Mouse (Mus musculus) small intestine, adult 2 months (tissue): ENCODE measurements around the gene Cbl. TPM values are rescaled to one million over a fixed set of nuclear protein-coding genes. Genes with fewer than 3 reads are reported as not detected.

Experiments used
- H3K27ac ChIP-seq: fragments of 200-500 bp; 2 replicates; pipeline ENCODE4 v1.5.1; 2012; ENCODE audit warnings: low read depth, low read length, control low read depth, inconsistent platforms; ENCODE audit not compliant: insufficient read depth
- H3K27me3 ChIP-seq: fragments of 200-500 bp; 2 replicates; pipeline ENCODE4 v1.6.1; 2012; ENCODE audit warnings: mild to moderate bottlenecking, moderate library complexity, low read length, inconsistent platforms; ENCODE audit not compliant: control insufficient read depth, insufficient read depth
- H3K36me3 ChIP-seq: fragments of 200-500 bp; 2 replicates; pipeline ENCODE4 v1.6.1; 2012; ENCODE audit warnings: mild to moderate bottlenecking, low read length, control low read depth, inconsistent platforms; ENCODE audit not compliant: control insufficient read depth, insufficient read depth
- H3K4me1 ChIP-seq: fragments of 200-500 bp; 2 replicates; pipeline ENCODE4 v1.6.1; 2012; ENCODE audit warnings: low read length, inconsistent platforms, mixed read lengths; ENCODE audit not compliant: control insufficient read depth, insufficient read depth, insufficient read length
- H3K4me3 ChIP-seq: fragments of 200-500 bp; 2 replicates; pipeline ENCODE4 v1.5.1; 2012; ENCODE audit warnings: low read depth, mild to moderate bottlenecking, control low read depth, inconsistent platforms, low read length, moderate library complexity
- CTCF ChIP-seq: fragments of 200-500 bp; IDR thresholded peaks from 2 replicates; pipeline ENCODE4 v1.5.1; 2012; ENCODE audit warnings: low read depth, mild to moderate bottlenecking, control low read depth, inconsistent platforms, low read length, moderate library complexity, mixed read lengths; ENCODE audit not compliant: insufficient replicate concordance, insufficient read length; ENCODE audit errors: extremely low read depth
- POLR2A ChIP-seq: fragments of 200-500 bp; IDR thresholded peaks from 2 replicates; pipeline ENCODE4 v1.6.1; 2012; ENCODE audit warnings: low read depth, mild to moderate bottlenecking, control low read depth, inconsistent platforms, low read length, moderate library complexity
- WGBS: fragments of 180-500 bp; shearing (Covaris S2); methylation state at CpG from one replicate; pipeline ENCODE4 v1.1.7; 2018; 5-methylcytosine and 5-hydroxymethylcytosine counted together
- polyA plus RNA-seq: library from polyadenylated mRNA; depleted of rRNA; stranded (reverse); fragments of >200 nt; gene quantifications from 2 replicates; pipeline ENCODE4 v1.2.3, GENCODE M21; 2012; rRNA removed

Gene Cbl
- polyA plus RNA-seq, 1 experiment, result 6.9 TPM

DNA sequence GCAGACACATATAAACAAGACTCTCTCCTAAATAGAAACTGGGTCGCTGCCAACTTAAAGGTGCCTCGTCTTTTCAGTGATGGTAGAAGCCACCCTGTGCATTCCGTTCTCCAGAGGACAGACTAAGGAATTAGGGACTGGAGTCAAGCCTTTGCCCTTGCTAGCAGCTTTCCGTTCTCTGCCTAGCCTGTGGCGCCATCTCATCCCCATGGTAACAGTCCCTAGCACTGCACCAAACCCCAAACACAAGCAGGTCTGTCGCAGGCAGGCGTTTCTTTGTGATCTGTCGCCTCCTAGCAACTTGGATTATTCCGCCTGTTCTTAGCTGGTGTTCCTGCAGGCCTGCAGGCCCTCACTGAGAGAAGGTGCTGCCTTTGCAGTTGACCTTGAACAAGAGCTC lies 137.3 kb downstream of the Cbl start:
- no peaks in the 10 kb centered on the region for H3K27me3 ChIP-seq
- TF ChIP-seq POLR2A, result no peak
- TF ChIP-seq CTCF, result no peak
- no peaks in the 10 kb centered on the region; the same call in 1 of the 2 replicates for H3K4me1 ChIP-seq
- no peak overlapping the region for H3K27ac ChIP-seq
- WGBS, result 46% methylated on average over 9 of the region's 9 CpGs
- H3K36me3 ChIP-seq, result peaks cover 33% of the 10 kb centered on the region
- H3K4me3 ChIP-seq, result no peak overlapping the region

- Histone ChIP-seq H3K4me1 (no peaks in the 10 kb centered on the region; the same call in 1 of the 2 replicates), H3K36me3 (peaks cover 40% of the 10 kb centered on the region), H3K27me3 (no peaks in the 10 kb centered on the region), H3K4me3 (no peak overlapping the region), H3K27ac (no peak overlapping the region)
- no peak for TF ChIP-seq POLR2A
- no peak for TF ChIP-seq CTCF
- WGBS, result 94% methylated on average over 9 of the region's 9 CpGs
Observed at GRCm38 (mm10) chr9:44095781-44096180, 138.1 kb downstream of the Cbl start.

- no peak overlapping the region for H3K27ac ChIP-seq
- 88% methylated on average over 3 of the region's 3 CpGs for WGBS
- no peak overlapping the region for H3K4me3 ChIP-seq
- no peaks in the 10 kb centered on the region; the same call in 1 of the 2 replicates for H3K4me1 ChIP-seq
- no peaks in the 10 kb centered on the region for H3K27me3 ChIP-seq
- peaks cover 43% of the 10 kb centered on the region for H3K36me3 ChIP-seq
- TF ChIP-seq CTCF, result no peak
- no peak for TF ChIP-seq POLR2A
Observed at GRCm38 (mm10) chr9:44094737-44095136, 139.1 kb downstream of the Cbl start.

DNA sequence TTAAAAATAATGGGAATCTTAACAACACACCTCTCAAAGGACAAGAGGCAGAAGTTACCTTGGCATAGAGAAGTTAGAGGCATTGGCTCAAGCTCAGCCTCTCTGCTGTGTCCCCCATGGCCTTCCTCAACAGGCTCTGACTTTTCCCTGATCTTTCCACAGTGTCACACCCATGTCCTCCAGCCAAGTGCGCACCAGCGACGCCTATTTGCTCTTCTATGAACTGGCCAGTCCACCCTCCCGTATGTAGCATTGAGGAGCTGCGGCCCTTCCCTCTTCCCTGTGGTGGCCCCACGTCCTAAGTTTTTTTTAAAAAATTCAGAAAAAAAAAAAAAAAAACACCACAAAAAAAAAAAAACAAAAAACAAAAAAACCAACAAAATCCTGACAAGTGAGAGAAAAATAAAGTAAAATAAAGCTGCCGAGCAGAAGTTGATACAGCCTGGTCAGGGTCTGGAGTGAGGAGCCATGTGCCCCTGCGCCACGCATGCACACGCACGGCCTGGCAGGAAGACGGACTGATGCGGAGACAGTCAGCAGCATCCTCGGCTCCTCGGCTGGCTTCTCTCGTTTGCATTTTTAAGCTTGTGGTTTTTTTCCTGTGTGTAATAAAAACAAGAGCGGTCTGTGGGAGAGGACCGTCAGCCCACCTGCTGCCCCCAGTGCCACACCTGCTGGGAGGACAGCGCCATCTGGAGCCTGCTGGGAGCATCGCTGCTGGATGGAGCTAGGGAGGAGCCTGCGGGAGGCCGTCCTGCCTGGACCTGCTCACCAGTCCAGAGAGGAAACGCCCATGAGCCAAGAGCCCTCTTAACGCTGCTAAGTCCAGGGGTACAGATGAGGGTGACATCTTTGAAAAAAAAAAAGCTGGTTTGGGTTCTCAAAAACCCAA lies 140.0 kb downstream of the Cbl start:
- TF ChIP-seq CTCF, result peak; percentile 85
- TF ChIP-seq POLR2A, result no peak
- H3K4me3 ChIP-seq, result no peak overlapping the region
- H3K27ac ChIP-seq, result no peak overlapping the region
- WGBS, result 52% methylated on average over 24 of the region's 24 CpGs
- H3K36me3 ChIP-seq, result peaks cover 45% of the 10 kb centered on the region
- H3K27me3 ChIP-seq, result no peaks in the 10 kb centered on the region
- H3K4me1 ChIP-seq, result peaks cover 5% of the 10 kb centered on the region

Other genes with a start within 250 kb of the Cbl start
- gene Thy1, start 190.7 kb downstream of the Cbl start, polyA plus RNA-seq, result 17.0 and 20.7 TPM in 2 replicates
- 12.0 and 17.7 TPM in 2 replicates for gene Usp2, start 167.0 kb downstream of the Cbl start, polyA plus RNA-seq
- 0.04 TPM in 2 replicates for gene Mfrp, start 132.3 kb downstream of the Cbl start, polyA plus RNA-seq
- gene C1qtnf5, start 126.8 kb downstream of the Cbl start, polyA plus RNA-seq, result 6.4 and 7.0 TPM in 2 replicates
- not detected in 2 replicates for gene Gm49380, start 120.5 kb downstream of the Cbl start, polyA plus RNA-seq
- gene Rnf26, start 120.5 kb downstream of the Cbl start, polyA plus RNA-seq, result 16.9 and 26.4 TPM in 2 replicates
- 14.2 and 14.3 TPM in 2 replicates for gene Mcam, start 99.6 kb downstream of the Cbl start, polyA plus RNA-seq
- gene Ccdc153, start 6.6 kb upstream of the Cbl start, polyA plus RNA-seq, result not detected in 2 replicates
- gene Pdzd3, start 17.4 kb upstream of the Cbl start, polyA plus RNA-seq, result 9.9 and 23.6 TPM in 2 replicates
- gene Nlrx1, start 34.5 kb upstream of the Cbl start, polyA plus RNA-seq, result 3.1 and 7.5 TPM in 2 replicates
- 1.3 and 2.0 TPM in 2 replicates for gene Abcg4, start 54.6 kb upstream of the Cbl start, polyA plus RNA-seq
- 20.6 and 20.8 TPM in 2 replicates for gene Hinfp, start 71.6 kb upstream of the Cbl start, polyA plus RNA-seq
- gene C2cd2l, start 86.2 kb upstream of the Cbl start, polyA plus RNA-seq, result 113 and 257 TPM in 2 replicates
- gene Dpagt1, start 92.0 kb upstream of the Cbl start, polyA plus RNA-seq, result 27.7 and 47.4 TPM in 2 replicates
- gene H2afx, start 100.6 kb upstream of the Cbl start, polyA plus RNA-seq, result 180 and 255 TPM in 2 replicates
- 37.0 and 44.0 TPM in 2 replicates for gene Hmbs, start 110.2 kb upstream of the Cbl start, polyA plus RNA-seq
- 12.4 and 22.3 TPM in 2 replicates for gene Vps11, start 127.6 kb upstream of the Cbl start, polyA plus RNA-seq
- gene Hyou1, start 145.4 kb upstream of the Cbl start, polyA plus RNA-seq, result 34.3 and 38.3 TPM in 2 replicates
- 27.1 and 54.9 TPM in 2 replicates for gene Slc37a4, start 162.8 kb upstream of the Cbl start, polyA plus RNA-seq
- 40.0 and 48.3 TPM in 2 replicates for gene Rps25, start 173.1 kb upstream of the Cbl start, polyA plus RNA-seq
- gene Trappc4, start 173.6 kb upstream of the Cbl start, polyA plus RNA-seq, result 20.0 and 36.5 TPM in 2 replicates
- gene Ccdc84, start 184.5 kb upstream of the Cbl start, polyA plus RNA-seq, result 17.8 and 21.3 TPM in 2 replicates
- gene Foxr1, start 207.1 kb upstream of the Cbl start, polyA plus RNA-seq, result not detected in 2 replicates
- gene Upk2, start 220.9 kb upstream of the Cbl start, polyA plus RNA-seq, result 1.4 TPM in 2 replicates
- 21.8 and 28.1 TPM in 2 replicates for gene Bcl9l, start 248.8 kb upstream of the Cbl start, polyA plus RNA-seq